Mouse (Mus musculus) CH12.LX (cell line): Measurements from ENCODE around the gene S100a9. TPM values are rescaled to one million over a fixed set of nuclear protein-coding genes. Genes with fewer than 3 reads are reported as not detected.

Source experiments
- DNase-seq: peaks from one replicate; pipeline ENCODE4 v3.0.0-alpha.2; 2013; ENCODE audit errors: extremely low read depth
- H3K27ac ChIP-seq: 2 replicates; pipeline ENCODE4 v1.5.1; 2012; ENCODE audit warnings: low read depth, mild to moderate bottlenecking, control low read depth, moderate library complexity; ENCODE audit not compliant: insufficient read depth
- H3K27me3 ChIP-seq: replicated peaks from 2 replicates; pipeline ENCODE3; 2012; ENCODE audit warnings: inconsistent platforms
- H3K36me3 ChIP-seq, 2 experiments: replicated peaks in 1 of 2; 2 replicates each; pipeline versions ENCODE3 to v1.6.1; 2012; ENCODE audit warnings: inconsistent platforms in 1 of 2, low read length in 1 of 2, mild to moderate bottlenecking in 1 of 2, mixed read lengths in 1 of 2, moderate library complexity in 1 of 2; ENCODE audit not compliant: control insufficient read depth in 1 of 2, insufficient read depth in 1 of 2
- H3K4me1 ChIP-seq, 2 experiments: 2 replicates each; pipeline ENCODE4 v1.6.1; 2012; ENCODE audit warnings: inconsistent platforms in 1 of 2, moderate library complexity in 1 of 2; ENCODE audit not compliant: insufficient read depth in 2 of 2, control insufficient read depth in 1 of 2
- H3K4me2 ChIP-seq: 2 replicates; pipeline ENCODE4 v1.6.1; 2012; ENCODE audit warnings: low read depth, mild to moderate bottlenecking, control low read depth; ENCODE audit not compliant: poor library complexity, insufficient read depth, severe bottlenecking
- H3K4me3 ChIP-seq, 3 experiments: fragments of 150-350 bp in 1 of 3; sonication (generic) in 1 of 3; replicated peaks in 1 of 3; 2 replicates each; pipeline versions ENCODE3 to v1.5.1; 2011 to 2012; ENCODE audit warnings: low read depth in 2 of 3, low read length in 2 of 3, mild to moderate bottlenecking in 2 of 3, moderate library complexity in 2 of 3, control low read depth in 1 of 3, improper control_type of control experiment in 1 of 3, inconsistent platforms in 1 of 3, mixed read lengths in 1 of 3; ENCODE audit not compliant: poor library complexity in 1 of 3
- H3K79me2 ChIP-seq: replicated peaks from 2 replicates; pipeline ENCODE4 v1.6.1; 2012; ENCODE audit warnings: mild to moderate bottlenecking, moderate library complexity; ENCODE audit not compliant: control insufficient read depth, poor library complexity, insufficient read depth, severe bottlenecking; ENCODE audit errors: extremely low read depth
- H3K9ac ChIP-seq: 2 replicates; pipeline ENCODE4 v1.6.1; 2012; ENCODE audit warnings: low read depth, mild to moderate bottlenecking, control low read depth, moderate library complexity; ENCODE audit not compliant: insufficient read depth
- H3K9me3 ChIP-seq: replicated peaks from 2 replicates; pipeline ENCODE3; 2012; ENCODE audit warnings: low read length, inconsistent platforms, mixed read lengths
- BHLHE40 ChIP-seq: IDR thresholded peaks from 2 replicates; pipeline ENCODE4 v1.6.1; 2011; ENCODE audit warnings: mild to moderate bottlenecking, low read depth, low read length, improper control_type of control experiment
- CHD1 ChIP-seq: IDR thresholded peaks from 2 replicates; pipeline ENCODE4 v1.6.1; 2012; ENCODE audit warnings: low read depth, low read length, improper control_type of control experiment, inconsistent platforms
- E2F4 ChIP-seq: IDR thresholded peaks from 2 replicates; pipeline ENCODE4 v1.6.1; 2011; ENCODE audit warnings: low read depth, low read length, improper control_type of control experiment; ENCODE audit not compliant: insufficient replicate concordance
- GABPA ChIP-seq: IDR thresholded peaks from 2 replicates; pipeline ENCODE4 v1.6.1; 2012; ENCODE audit warnings: low read depth, low read length, improper control_type of control experiment, inconsistent platforms; ENCODE audit not compliant: insufficient replicate concordance
- HCFC1 ChIP-seq: IDR thresholded peaks from 2 replicates; pipeline ENCODE4 v1.6.1; 2012; ENCODE audit warnings: low read depth, mild to moderate bottlenecking, inconsistent platforms, low read length, improper control_type of control experiment
- IRF4 ChIP-seq: IDR thresholded peaks from 2 replicates; pipeline ENCODE4 v1.6.1; 2014; ENCODE audit warnings: low read depth, mild to moderate bottlenecking, inconsistent platforms, low read length, improper control_type of control experiment
- JUND ChIP-seq: conservative IDR thresholded peaks from 2 replicates; pipeline ENCODE4 v1.6.1; 2011; ENCODE audit warnings: low read depth, low read length, improper control_type of control experiment
- KAT2A ChIP-seq: IDR thresholded peaks from 2 replicates; pipeline ENCODE4 v1.6.1; 2012; ENCODE audit warnings: low read length, improper control_type of control experiment, inconsistent platforms; ENCODE audit not compliant: insufficient replicate concordance
- MAFK ChIP-seq: IDR thresholded peaks from 2 replicates; pipeline ENCODE4 v1.6.1; 2011; ENCODE audit warnings: low read length, improper control_type of control experiment; ENCODE audit not compliant: insufficient replicate concordance
- MAZ ChIP-seq: IDR thresholded peaks from 2 replicates; pipeline ENCODE4 v1.6.1; 2012; ENCODE audit warnings: low read depth, mild to moderate bottlenecking, inconsistent platforms, low read length, improper control_type of control experiment, moderate library complexity
- MXI1 ChIP-seq: IDR thresholded peaks from 2 replicates; pipeline ENCODE4 v1.6.1; 2011; ENCODE audit warnings: mild to moderate bottlenecking, low read depth, low read length, improper control_type of control experiment
- NELFE ChIP-seq: IDR thresholded peaks from 2 replicates; pipeline ENCODE4 v1.6.1; 2011; ENCODE audit warnings: low read depth, low read length, improper control_type of control experiment
- NRF1 ChIP-seq: IDR thresholded peaks from 2 replicates; pipeline ENCODE4 v1.6.1; 2014; ENCODE audit warnings: low read depth, mild to moderate bottlenecking, inconsistent platforms, low read length, improper control_type of control experiment, moderate library complexity
- PAX5 ChIP-seq: IDR thresholded peaks from 2 replicates; pipeline ENCODE4 v1.6.1; 2012; ENCODE audit warnings: low read length, inconsistent platforms, mixed read lengths
- POLR2A ChIP-seq: IDR thresholded peaks from 2 replicates; pipeline ENCODE4 v1.6.1; 2011; ENCODE audit warnings: low read depth, mild to moderate bottlenecking, improper control_type of control experiment, low read length
- RAD21 ChIP-seq: IDR thresholded peaks from 2 replicates; pipeline ENCODE4 v1.6.1; 2011; ENCODE audit warnings: low read depth, mild to moderate bottlenecking, low read length, improper control_type of control experiment, moderate library complexity
- RCOR1 ChIP-seq: conservative IDR thresholded peaks from 2 replicates; pipeline ENCODE4 v1.6.1; 2012; ENCODE audit warnings: low read depth, mild to moderate bottlenecking, inconsistent platforms, low read length, improper control_type of control experiment
- SIN3A ChIP-seq: IDR thresholded peaks from 2 replicates; pipeline ENCODE4 v1.6.1; 2012; ENCODE audit warnings: low read length, improper control_type of control experiment, inconsistent platforms
- SMC3 ChIP-seq: IDR thresholded peaks from 2 replicates; pipeline ENCODE4 v1.6.1; 2011; ENCODE audit warnings: low read depth, low read length, improper control_type of control experiment
- TBP ChIP-seq: conservative IDR thresholded peaks from 2 replicates; pipeline ENCODE4 v1.6.1; 2011; ENCODE audit warnings: low read depth, low read length, improper control_type of control experiment
- TCF12 ChIP-seq: IDR thresholded peaks from 2 replicates; pipeline ENCODE4 v1.6.1; 2014; ENCODE audit warnings: low read depth, mild to moderate bottlenecking, inconsistent platforms, low read length, improper control_type of control experiment
- UBTF ChIP-seq: IDR thresholded peaks from 2 replicates; pipeline ENCODE4 v1.6.1; 2012; ENCODE audit warnings: low read depth, mild to moderate bottlenecking, inconsistent platforms, low read length, improper control_type of control experiment, moderate library complexity
- USF1 ChIP-seq: IDR thresholded peaks from 2 replicates; pipeline ENCODE4 v1.6.1; 2014; ENCODE audit warnings: low read depth, mild to moderate bottlenecking, inconsistent platforms, low read length, improper control_type of control experiment
- ZMIZ1 ChIP-seq: IDR thresholded peaks from 2 replicates; pipeline ENCODE4 v1.6.1; 2012; ENCODE audit warnings: low read depth, mild to moderate bottlenecking, inconsistent platforms, low read length, improper control_type of control experiment
- ZNF384 ChIP-seq: IDR thresholded peaks from 2 replicates; pipeline ENCODE4 v1.6.1; 2012; ENCODE audit warnings: low read depth, low read length, improper control_type of control experiment, inconsistent platforms
- dilution Hi-C: fragments of 300-500 bp; cut with MboI; formaldehyde crosslinking; loops from 2 replicates; pipeline ENCODE4 v1.14.3; 2020; ENCODE audit warnings: low sequenced_read_pairs; ENCODE audit not compliant: extremely low pct_unique_long_range_greater_than_20kb, extremely low pct_ligation_motif_present
- in situ Hi-C: fragments of 300-500 bp; cut with MboI; formaldehyde crosslinking; loops from 3 replicates; pipeline ENCODE4 v1.14.3; 2019; ENCODE audit warnings: low sequenced_read_pairs, low pct_ligation_motif_present, low pct_unique_long_range_greater_than_20kb, mixed read lengths
- polyA plus RNA-seq: library from polyadenylated mRNA; unstranded; fragments of >175 nt; gene quantifications from 2 replicates; pipeline ENCODE4 v1.2.1, GENCODE M21; 2012; ENCODE audit warnings: low read depth; ENCODE audit not compliant: insufficient read length
- total RNA-seq, 2 experiments: library from RNA; depleted of rRNA; stranded (reverse); fragments of 300-350 nt in 1 of 2; fragments of >200 nt in 1 of 2; gene quantifications; 2 replicates each; pipeline ENCODE4 v1.2.3; 2012 to 2014

S100a9 gene
- total and polyA plus RNA-seq, 3 experiments: not detected

DNA sequence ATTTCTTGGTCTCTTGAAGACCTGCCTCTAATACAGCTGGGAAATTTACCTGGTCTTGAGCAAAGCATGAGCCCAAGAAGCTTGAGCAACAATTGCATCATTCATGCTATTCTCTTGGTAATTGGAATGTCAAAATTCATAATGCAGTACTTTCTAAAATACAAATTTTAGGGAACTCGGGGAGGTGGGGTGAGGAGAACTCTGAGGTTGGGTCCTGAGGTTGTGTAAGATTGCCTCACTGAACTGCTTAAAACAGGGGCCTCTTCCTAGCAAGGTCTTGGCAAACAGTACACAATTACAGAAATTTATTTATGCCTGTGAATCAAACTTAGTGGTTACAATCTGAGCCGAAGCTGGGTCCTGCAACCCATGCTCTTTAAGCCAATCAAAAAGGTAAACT is 8.7 kb downstream of the S100a9 start:
- no peak for TF ChIP-seq GABPA
- TF ChIP-seq UBTF: no peak
- TF ChIP-seq HCFC1: no peak
- no peak for TF ChIP-seq NRF1
- no peak for TF ChIP-seq RCOR1
- no peak for TF ChIP-seq RAD21
- no peak for TF ChIP-seq USF1
- TF ChIP-seq ZNF384: no peak
- TF ChIP-seq ZMIZ1: no peak
- TF ChIP-seq TCF12: no peak
- no peak for TF ChIP-seq JUND
- no peak for TF ChIP-seq KAT2A
- TF ChIP-seq POLR2A: no peak
- TF ChIP-seq SIN3A: no peak
- no peak for TF ChIP-seq SMC3
- TF ChIP-seq PAX5: no peak
- H3K4me3 ChIP-seq: no peak overlapping the region
- no peaks in the 10 kb centered on the region for H3K36me3 ChIP-seq
- no peak for DNase-seq
- peaks cover 82% of the 10 kb centered on the region for H3K27me3 ChIP-seq
- no peak overlapping the region for H3K4me2 ChIP-seq
- no peaks in the 10 kb centered on the region for H3K79me2 ChIP-seq
- in situ Hi-C loops (no loop called here), dilution Hi-C loops (no loop called here)
- H3K9me3 ChIP-seq: no peaks in the 10 kb centered on the region
- no peak overlapping the region for H3K9ac ChIP-seq
- H3K4me1 ChIP-seq: no peaks in the 10 kb centered on the region
- H3K27ac ChIP-seq: no peak overlapping the region

GRCm38 (mm10) chr3:90683929-90684328 is 11.6 kb downstream of the S100a9 start:
- TF ChIP-seq IRF4: no peak
- TF ChIP-seq USF1: no peak
- TF ChIP-seq PAX5: no peak
- no peak for TF ChIP-seq SIN3A
- TF ChIP-seq E2F4: no peak
- TF ChIP-seq MXI1: no peak
- no peak for TF ChIP-seq NELFE
- TF ChIP-seq CHD1: no peak
- no peak for TF ChIP-seq BHLHE40
- no peak for TF ChIP-seq MAZ
- TF ChIP-seq TBP: no peak
- no peak for TF ChIP-seq MAFK
- TF ChIP-seq UBTF: no peak
- no peak for TF ChIP-seq JUND
- in situ Hi-C loops: no loop called here

More at GRCm38 (mm10) chr3:90683929-90684328, 11.6 kb downstream of the S100a9 start:
- Histone ChIP-seq H3K79me2 (no peaks in the 10 kb centered on the region), H3K4me1 (no peaks in the 10 kb centered on the region), H3K4me3 (no peak overlapping the region), H3K9me3 (no peaks in the 10 kb centered on the region), H3K9ac (no peak overlapping the region), H3K27me3 (peaks cover 80% of the 10 kb centered on the region), H3K4me2 (no peak overlapping the region), H3K27ac (no peak overlapping the region), H3K36me3 (no peaks in the 10 kb centered on the region)
- dilution Hi-C loops: no loop called here
- no peak for DNase-seq
